Mouse (Mus musculus) heart, adult 2 months (tissue): Measurements from ENCODE around the gene Cmip.
A peak's percentile ranks its signal among the peaks of the same experiment; 100 is the strongest.

ENCODE experiments used
- CTCF ChIP-seq: fragments of 200-600 bp; IDR thresholded peaks from 2 replicates; pipeline ENCODE4 v1.8.1; 2022; ENCODE audit warnings: antibody characterized with exemption, mild to moderate bottlenecking, moderate library complexity
- POLR2A ChIP-seq: fragments of 200-500 bp; IDR thresholded peaks from 2 replicates; pipeline ENCODE4 v1.6.1; 2011; ENCODE audit warnings: mild to moderate bottlenecking, low read depth, low read length, control low read depth; ENCODE audit not compliant: insufficient read depth

- TF ChIP-seq POLR2A (no peak), CTCF (peak; percentile 31)
Observed at GRCm38 (mm10) chr8:117297913-117298518, 41.2 kb downstream of the Cmip start.
